Mouse (Mus musculus) splenic B cell, adult 2 months (primary cell): Measurements from ENCODE around the gene Nprl2.
"Not testable (repeated sequence)": the region's sequence is repeated elsewhere in the genome, so short reads cannot be mapped to it uniquely, and the experiment has no call there.

Experiments used
- DNase-seq: peaks from one replicate; pipeline ENCODE4 v3.0.0-alpha.2; 2011; ENCODE audit warnings: low read depth, low spot score
- H3K27me3 ChIP-seq: 2 replicates; pipeline ENCODE4 v1.6.1; 2012; ENCODE audit warnings: mild to moderate bottlenecking, low read length, moderate library complexity, mixed read lengths; ENCODE audit not compliant: control insufficient read depth, poor library complexity, insufficient read depth, severe bottlenecking
- H3K36me3 ChIP-seq: 2 replicates; pipeline ENCODE4 v1.6.1; 2012; ENCODE audit warnings: mild to moderate bottlenecking, low read length, moderate library complexity, mixed read lengths; ENCODE audit not compliant: control insufficient read depth, poor library complexity, insufficient read depth, severe bottlenecking

Gene Nprl2

DNA sequence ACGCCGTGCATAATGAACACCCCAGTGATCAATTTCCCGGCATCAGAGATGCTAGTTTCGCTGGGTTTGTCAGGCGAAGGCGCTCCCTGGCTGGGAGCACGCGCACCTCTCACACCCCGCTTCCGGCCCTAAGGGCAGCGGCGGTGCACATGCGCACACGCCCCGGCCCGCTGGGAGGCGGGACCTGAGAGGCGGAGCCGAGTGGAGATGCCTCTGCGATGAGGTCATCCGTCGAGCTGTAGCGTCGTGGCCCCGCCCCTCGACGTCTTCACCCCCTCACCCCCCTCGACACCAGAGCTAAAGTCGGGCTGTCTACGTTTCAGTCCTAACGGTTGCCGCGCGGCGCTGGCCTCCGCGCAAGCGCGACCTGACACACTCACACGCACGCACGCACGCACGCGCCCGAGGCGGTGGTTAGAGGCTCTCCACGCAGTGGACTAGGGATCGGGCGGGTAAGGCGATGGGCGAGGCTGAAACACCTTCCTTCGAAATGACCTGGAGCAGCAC is 12.3 kb downstream of the Nprl2 start:
- Histone ChIP-seq H3K27me3 (no peaks in the 10 kb centered on the region), H3K36me3 (peaks cover 10% of the 10 kb centered on the region)
- peak; percentile 99 for DNase-seq

DNA sequence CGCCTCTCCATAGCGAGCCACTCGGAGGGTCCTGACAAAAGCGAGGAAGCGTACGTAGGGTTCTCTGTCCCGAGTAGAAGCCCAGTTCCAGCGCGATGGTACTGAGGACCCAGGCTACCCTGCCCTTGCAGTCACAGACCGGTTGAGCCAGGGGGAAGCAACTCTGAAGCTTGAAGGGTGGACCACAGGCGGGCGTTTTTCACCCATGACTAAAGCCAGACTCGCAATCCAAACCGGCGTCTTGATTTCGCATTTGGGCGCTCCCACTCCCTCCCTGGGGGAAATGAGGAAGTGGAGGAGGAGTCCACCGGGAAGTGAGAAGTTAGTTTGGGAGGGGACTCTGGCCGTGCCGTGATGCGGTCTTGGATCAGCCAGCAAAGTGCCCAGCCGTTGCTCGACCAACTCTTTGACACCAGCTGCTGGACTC is 13.0 kb downstream of the Nprl2 start:
- Histone ChIP-seq H3K27me3 (no peaks in the 10 kb centered on the region), H3K36me3 (peaks cover 12% of the 10 kb centered on the region)
- peak; percentile 68 for DNase-seq

GRCm38 (mm10) chr9:107555701-107556100 is 13.7 kb downstream of the Nprl2 start:
- no peak for DNase-seq
- Histone ChIP-seq H3K36me3 (peaks cover 12% of the 10 kb centered on the region), H3K27me3 (no peaks in the 10 kb centered on the region)

- no peaks in the 10 kb centered on the region for H3K27me3 ChIP-seq
- peaks cover 12% of the 10 kb centered on the region for H3K36me3 ChIP-seq
- no peak for DNase-seq
These were observed 14.3 kb downstream of the Nprl2 start for GRCm38 (mm10) chr9:107556346-107556745.

- H3K27me3 ChIP-seq = no peaks in the 10 kb centered on the region
- H3K36me3 ChIP-seq = peaks cover 5% of the 10 kb centered on the region; the same call in 1 of the 2 replicates
- peak; percentile 95 for DNase-seq
These were observed 21.1 kb downstream of the Nprl2 start, which contains the start of gene Tusc2 for GRCm38 (mm10) chr9:107563029-107563581. TSS of gene Tusc2 (plus strand) at chr9:107563255.

- not testable (repeated sequence) for DNase-seq, H3K27me3 ChIP-seq, H3K36me3 ChIP-seq
These were observed 23.5 kb downstream of the Nprl2 start for GRCm38 (mm10) chr9:107565556-107565955.

DNA sequence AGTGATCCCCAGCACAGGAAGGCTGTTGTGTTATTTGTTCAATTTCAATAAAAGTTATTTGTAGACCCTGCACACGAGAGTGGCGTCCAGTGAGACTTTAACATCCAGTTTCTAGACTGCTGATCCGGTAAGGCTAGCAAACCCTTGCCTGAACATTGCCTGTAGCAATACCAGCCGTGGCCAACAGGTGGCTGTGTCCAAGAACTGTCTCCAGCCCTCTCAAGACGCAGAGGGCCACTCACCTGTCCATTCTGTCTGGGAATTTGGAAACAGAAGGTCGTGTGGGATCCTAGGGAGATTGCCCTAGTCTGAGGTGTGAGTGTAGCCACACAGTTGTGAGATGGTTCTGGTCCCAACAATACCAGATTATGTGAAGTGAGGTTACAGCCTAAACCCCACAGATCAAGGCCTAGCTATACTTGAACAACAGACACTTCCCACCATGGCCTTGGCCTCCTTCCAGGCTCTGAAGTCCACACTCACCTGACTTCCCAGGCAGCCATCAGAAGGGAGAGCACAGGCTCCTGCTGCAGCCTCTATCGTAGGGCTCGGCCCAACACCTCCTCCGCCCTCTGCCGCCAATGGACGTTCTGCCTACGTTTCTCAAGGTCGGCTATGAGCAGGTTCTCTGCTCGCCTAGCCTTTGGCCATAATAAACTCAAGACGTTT is 24.1 kb downstream of the Nprl2 start:
- peak; percentile 88 for DNase-seq
- Histone ChIP-seq H3K36me3 (no peaks in the 10 kb centered on the region), H3K27me3 (no peaks in the 10 kb centered on the region)

- H3K27me3 ChIP-seq = no peaks in the 10 kb centered on the region
- no peak for DNase-seq
- no peaks in the 10 kb centered on the region for H3K36me3 ChIP-seq
These were observed 24.8 kb downstream of the Nprl2 start for GRCm38 (mm10) chr9:107566855-107567254.

- H3K27me3 ChIP-seq = no peaks in the 10 kb centered on the region
- no peaks in the 10 kb centered on the region for H3K36me3 ChIP-seq
- DNase-seq = no peak
These were observed 25.8 kb downstream of the Nprl2 start, which contains the start of gene Hyal2 for GRCm38 (mm10) chr9:107567702-107568319. TSS of gene Hyal2 (plus strand) at chr9:107567945.

- peak; percentile 88 for DNase-seq
- Histone ChIP-seq H3K36me3 (no peaks in the 10 kb centered on the region), H3K27me3 (no peaks in the 10 kb centered on the region)
These were observed 26.6 kb downstream of the Nprl2 start for GRCm38 (mm10) chr9:107568331-107569261.

DNA sequence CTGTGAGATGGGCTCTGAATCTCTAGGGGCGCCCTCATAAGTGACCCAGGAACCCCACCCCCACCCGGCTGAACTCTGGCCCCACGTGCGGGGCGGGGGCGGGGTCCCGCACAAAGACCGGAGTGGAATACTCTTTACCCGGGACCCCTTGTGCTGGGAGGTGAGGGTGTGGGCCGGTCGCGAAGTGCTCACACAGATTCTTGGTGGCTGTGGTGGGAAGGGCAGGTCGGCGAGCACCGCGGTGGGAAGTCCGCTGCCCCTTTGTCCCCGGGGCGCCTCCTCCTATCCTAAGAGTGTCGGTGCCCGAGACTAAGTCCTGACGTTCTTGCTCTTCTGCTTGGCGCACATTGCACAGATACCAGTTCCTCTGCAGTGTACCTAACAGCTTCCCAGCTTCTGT is 27.2 kb downstream of the Nprl2 start:
- DNase-seq = no peak

GRCm38 (mm10) chr9:107570016-107570415 is 28.0 kb downstream of the Nprl2 start:
- Histone ChIP-seq H3K36me3 (no peaks in the 10 kb centered on the region), H3K27me3 (no peaks in the 10 kb centered on the region)
- no peak for DNase-seq

More for the DNA sequence above, 27.2 kb downstream of the Nprl2 start:
- H3K36me3 ChIP-seq = no peaks in the 10 kb centered on the region
- H3K27me3 ChIP-seq = no peaks in the 10 kb centered on the region

DNA sequence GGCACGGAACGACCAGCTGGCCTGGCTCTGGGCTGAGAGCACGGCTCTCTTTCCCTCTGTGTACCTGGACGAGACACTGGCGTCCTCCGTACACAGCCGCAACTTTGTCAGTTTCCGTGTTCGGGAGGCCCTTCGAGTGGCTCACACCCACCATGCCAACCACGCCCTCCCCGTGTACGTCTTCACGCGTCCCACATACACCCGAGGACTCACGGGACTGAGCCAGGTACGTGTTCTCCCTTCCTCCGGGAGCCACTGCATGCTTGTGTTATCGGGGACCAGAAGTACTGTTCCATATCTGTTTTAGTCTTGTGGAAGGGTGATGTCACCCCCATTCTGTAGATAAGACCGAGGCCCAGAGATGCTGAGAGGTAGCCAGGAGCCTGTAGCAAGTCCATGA is 28.8 kb downstream of the Nprl2 start:
- Histone ChIP-seq H3K36me3 (no peaks in the 10 kb centered on the region), H3K27me3 (no peaks in the 10 kb centered on the region)
- DNase-seq = no peak

DNA sequence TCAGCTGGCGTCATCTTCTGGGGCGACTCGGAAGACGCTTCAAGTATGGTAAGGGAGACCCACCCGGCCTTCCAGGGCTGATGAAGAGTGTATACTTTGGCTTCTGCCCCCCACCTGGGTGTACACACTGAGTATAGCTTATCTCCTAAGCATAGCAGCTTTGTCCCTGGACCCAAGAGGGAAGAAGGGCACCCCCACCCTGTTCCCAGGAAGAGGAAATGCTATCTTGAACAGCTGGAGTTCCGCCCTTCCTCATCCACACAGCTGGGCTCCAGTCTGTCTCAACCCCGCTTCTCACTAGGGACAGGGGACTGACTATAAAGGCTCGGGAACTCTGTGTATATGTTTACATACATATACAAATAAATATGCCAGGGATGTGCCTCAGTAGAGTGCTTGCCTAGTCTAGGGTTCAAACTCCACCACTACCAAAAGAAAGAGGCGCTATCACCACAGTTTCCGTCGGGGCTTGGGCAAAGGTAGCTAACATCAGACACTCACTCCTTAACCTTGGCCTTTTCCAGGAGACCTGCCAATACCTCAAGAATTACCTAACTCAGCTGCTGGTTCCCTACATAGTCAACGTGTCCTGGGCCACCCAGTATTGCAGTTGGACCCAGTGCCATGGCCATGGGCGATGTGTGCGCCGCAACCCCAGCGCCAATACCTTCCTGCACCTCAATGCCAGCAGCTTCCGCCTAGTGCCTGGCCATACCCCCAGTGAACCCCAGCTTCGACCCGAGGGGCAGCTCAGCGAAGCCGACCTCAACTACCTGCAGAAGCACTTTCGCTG is 29.7 kb downstream of the Nprl2 start:
- no peak for DNase-seq
- no peaks in the 10 kb centered on the region for H3K27me3 ChIP-seq
- no peaks in the 10 kb centered on the region for H3K36me3 ChIP-seq
